Mouse (Mus musculus): ENCODE measurements around the gene Acvrl1. TPM values are rescaled to one million over a fixed set of nuclear protein-coding genes. Genes with fewer than 3 reads are reported as not detected.

Acvrl1 gene
- polyA plus RNA-seq, 1 experiment from 2014 or later = 10.6 TPM

- WGBS = 64% methylated on average over 5 of the region's 5 CpGs
Measured at GRCm38 (mm10) chr15:101164291-101164690, 36.0 kb downstream of the Acvrl1 start.

DNA sequence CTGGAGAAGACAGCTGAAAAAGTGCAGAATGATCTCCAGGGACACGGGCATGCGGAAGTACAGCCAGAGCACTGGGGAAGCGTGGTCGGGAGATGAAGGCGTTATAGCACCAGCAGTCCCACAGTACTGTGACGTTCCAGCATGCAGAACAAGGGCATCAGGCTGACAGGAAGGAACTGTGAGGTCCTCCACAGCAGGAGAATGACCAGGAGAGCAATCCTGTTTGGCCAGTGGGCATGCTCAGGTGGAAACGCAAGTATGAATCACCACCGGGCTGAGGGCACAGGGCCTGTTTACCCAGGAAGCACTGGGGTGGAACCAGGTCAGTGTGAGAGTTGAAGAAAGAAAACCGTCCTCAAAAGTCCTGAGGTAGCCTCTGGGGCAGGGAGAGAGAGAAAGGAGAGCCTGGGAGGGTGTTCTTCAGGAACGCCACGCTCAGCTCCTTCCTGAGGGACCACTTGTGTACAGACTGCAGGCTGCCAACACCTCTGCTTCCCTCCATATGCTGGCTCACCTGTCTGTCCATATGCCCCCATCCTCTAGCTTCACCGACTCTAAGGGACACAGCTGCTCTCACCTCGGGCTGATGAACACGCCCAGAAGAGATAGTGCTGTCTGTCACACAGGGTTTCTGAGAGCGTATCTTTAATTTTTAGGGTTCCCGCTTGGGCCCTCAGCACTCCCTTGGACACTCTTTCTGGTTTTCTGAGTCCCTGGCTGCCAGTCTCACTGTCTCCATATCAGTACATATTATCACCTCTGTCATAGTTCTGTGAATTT lies 37.5 kb downstream of the Acvrl1 start:
- H3K36me3 ChIP-seq (replicated peaks) = no peaks in the 10 kb centered on the region
- WGBS = 72% methylated on average over 16 of the region's 16 CpGs
- H3K27me3 ChIP-seq (replicated peaks; ENCODE audit: low read depth, poor library complexity, severe bottlenecking) = peaks cover 32% of the 10 kb centered on the region
- no peak overlapping the region; the same call in 1 of the 2 replicates for H3K27ac ChIP-seq (replicated peaks)
- DNase-seq (ENCODE audit: low spot score) = no peak
- H3K4me3 ChIP-seq = no peak overlapping the region
- H3K4me1 ChIP-seq = peaks cover 29% of the 10 kb centered on the region
- no peaks in the 10 kb centered on the region for H3K9me3 ChIP-seq

More at GRCm38 (mm10) chr15:101164291-101164690, 36.0 kb downstream of the Acvrl1 start:
- DNase-seq (ENCODE audit: low spot score) = no peak
- no peak overlapping the region for H3K4me3 ChIP-seq
- no peaks in the 10 kb centered on the region for H3K36me3 ChIP-seq (replicated peaks)
- H3K27ac ChIP-seq (replicated peaks) = no peak overlapping the region; the same call in 1 of the 2 replicates
- H3K4me1 ChIP-seq = peaks cover 44% of the 10 kb centered on the region
- peaks cover 34% of the 10 kb centered on the region; the same call in 1 of the 2 replicates for H3K27me3 ChIP-seq (replicated peaks; ENCODE audit: low read depth, poor library complexity, severe bottlenecking)
- no peaks in the 10 kb centered on the region for H3K9me3 ChIP-seq

GRCm38 (mm10) chr15:101167553-101167952 lies 39.2 kb downstream of the Acvrl1 start:
- no peak overlapping the region for H3K27ac ChIP-seq (replicated peaks)
- 78% methylated on average over 11 of the region's 11 CpGs for WGBS
- peaks cover 33% of the 10 kb centered on the region for H3K27me3 ChIP-seq (replicated peaks; ENCODE audit: low read depth, poor library complexity, severe bottlenecking)
- no peak for DNase-seq (ENCODE audit: low spot score)
- H3K4me3 ChIP-seq = no peak overlapping the region
- no peaks in the 10 kb centered on the region for H3K36me3 ChIP-seq (replicated peaks)
- peaks cover 25% of the 10 kb centered on the region for H3K4me1 ChIP-seq
- no peaks in the 10 kb centered on the region for H3K9me3 ChIP-seq

GRCm38 (mm10) chr15:101169910-101170309 lies 41.6 kb downstream of the Acvrl1 start:
- no peak for DNase-seq (ENCODE audit: low spot score)
- Histone ChIP-seq H3K27me3 (replicated peaks; ENCODE audit: low read depth, poor library complexity, severe bottlenecking) (peaks cover 23% of the 10 kb centered on the region), H3K4me1 (peaks cover 14% of the 10 kb centered on the region), H3K36me3 (replicated peaks) (no peaks in the 10 kb centered on the region), H3K9me3 (no peaks in the 10 kb centered on the region), H3K27ac (replicated peaks) (no peak overlapping the region), H3K4me3 (no peak overlapping the region)
- WGBS = 85% methylated on average over 5 of the region's 5 CpGs

DNA sequence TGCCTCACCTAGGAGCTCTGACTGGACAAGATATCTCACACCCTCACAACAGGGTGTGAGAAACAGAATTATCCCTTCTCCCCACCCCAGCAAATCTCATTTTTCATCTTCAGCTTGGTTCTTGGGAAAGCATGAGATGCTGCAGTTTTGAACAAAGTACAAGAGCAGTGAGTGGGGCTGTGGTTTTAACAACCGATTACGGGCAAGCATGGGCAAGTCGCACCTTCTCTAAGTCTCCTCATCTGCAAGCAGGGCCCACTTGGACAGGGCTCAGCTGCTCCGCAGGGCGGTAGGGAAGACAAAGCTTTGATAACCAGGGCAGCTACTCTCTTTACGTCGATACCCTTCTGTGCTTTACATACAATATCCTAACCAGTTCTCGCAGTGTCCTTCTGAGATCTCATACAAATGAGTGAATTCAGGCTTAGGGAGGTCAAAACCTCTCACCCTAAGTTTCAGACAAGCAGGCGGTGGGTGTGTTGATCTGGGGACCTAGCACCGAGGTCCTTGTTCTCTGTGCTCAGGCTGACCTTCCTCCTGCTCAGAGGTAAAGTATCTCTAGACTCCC lies 42.2 kb downstream of the Acvrl1 start:
- H3K4me3 ChIP-seq = no peak overlapping the region
- H3K27me3 ChIP-seq (replicated peaks; ENCODE audit: low read depth, poor library complexity, severe bottlenecking) = peaks cover 20% of the 10 kb centered on the region
- H3K4me1 ChIP-seq = peaks cover 19% of the 10 kb centered on the region
- 80% methylated on average over 10 of the region's 10 CpGs for WGBS
- H3K27ac ChIP-seq (replicated peaks) = no peak overlapping the region
- DNase-seq (ENCODE audit: low spot score) = no peak
- no peaks in the 10 kb centered on the region for H3K36me3 ChIP-seq (replicated peaks)
- H3K9me3 ChIP-seq = no peaks in the 10 kb centered on the region

DNA sequence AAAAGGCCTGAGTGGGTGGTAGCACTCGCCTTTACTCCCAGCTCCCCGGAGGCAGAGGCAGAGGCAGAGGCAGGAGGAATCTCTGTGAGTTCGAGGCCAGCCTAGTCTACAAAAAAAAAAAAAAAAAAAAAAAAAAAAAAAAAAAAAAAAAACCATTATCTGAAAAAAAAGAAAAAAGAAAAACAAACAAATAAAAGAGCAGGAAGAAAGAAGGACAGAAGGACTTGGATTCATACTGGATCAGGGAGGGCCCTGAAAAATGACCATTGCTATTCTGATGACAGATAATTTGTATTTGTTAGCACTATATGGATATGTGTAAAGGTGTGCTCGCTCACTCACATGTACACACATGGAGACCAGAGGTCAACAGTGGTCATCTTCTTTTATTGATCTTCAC lies 43.0 kb downstream of the Acvrl1 start:
- 82% methylated on average over 4 of the region's 4 CpGs for WGBS
- H3K9me3 ChIP-seq = no peaks in the 10 kb centered on the region
- no peaks in the 10 kb centered on the region for H3K36me3 ChIP-seq (replicated peaks)
- DNase-seq (ENCODE audit: low spot score) = no peak
- H3K27me3 ChIP-seq (replicated peaks; ENCODE audit: low read depth, poor library complexity, severe bottlenecking) = peaks cover 17% of the 10 kb centered on the region
- H3K4me3 ChIP-seq = no peak overlapping the region
- peaks cover 20% of the 10 kb centered on the region for H3K4me1 ChIP-seq
- no peak overlapping the region for H3K27ac ChIP-seq (replicated peaks)

DNA sequence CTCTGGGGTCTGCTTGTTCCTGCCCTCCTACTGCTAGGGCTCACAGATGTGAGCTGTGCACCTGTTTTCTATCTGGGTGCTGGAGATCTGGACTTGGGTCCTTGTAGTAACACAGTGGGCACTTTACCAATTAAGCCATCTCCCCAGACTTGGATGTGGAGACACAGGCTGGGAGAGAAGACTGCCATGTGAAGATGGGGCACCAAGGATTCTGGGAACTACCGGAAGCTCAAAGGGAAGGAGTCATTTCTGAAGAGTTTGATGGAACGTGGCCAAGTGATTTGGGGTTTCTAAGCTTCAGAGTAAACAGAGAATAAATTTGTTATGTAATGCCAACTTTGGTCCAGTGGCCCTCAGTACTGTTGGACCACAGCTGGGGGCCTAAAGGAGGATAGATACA lies 43.7 kb downstream of the Acvrl1 start:
- 88% methylated on average over 2 of the region's 2 CpGs for WGBS
- DNase-seq (ENCODE audit: low spot score) = no peak
- H3K27ac ChIP-seq (replicated peaks) = no peak overlapping the region

GRCm38 (mm10) chr15:101173421-101174211 lies 45.3 kb downstream of the Acvrl1 start, which contains the start of gene Acvr1b:
Gene Acvr1b (plus strand): TSS chr15:101174067.
- H3K27ac ChIP-seq (replicated peaks) = peak within 1 kb of the TSS; percentile 97
- peak; percentile 95 for DNase-seq (ENCODE audit: low spot score)
- H3K4me1 ChIP-seq = peaks cover 44% of the 10 kb centered on the region
- no peaks in the 10 kb centered on the region for H3K36me3 ChIP-seq (replicated peaks)
- WGBS = under 1% methylated on average over 82 of the region's 87 CpGs
- peaks cover 17% of the 10 kb centered on the region for H3K27me3 ChIP-seq (replicated peaks; ENCODE audit: low read depth, poor library complexity, severe bottlenecking)
- H3K4me3 ChIP-seq = peak within 1 kb of the TSS; percentile 92
- no peaks in the 10 kb centered on the region for H3K9me3 ChIP-seq

More for the DNA sequence above, 43.7 kb downstream of the Acvrl1 start:
- no peaks in the 10 kb centered on the region for H3K36me3 ChIP-seq (replicated peaks)
- H3K9me3 ChIP-seq = no peaks in the 10 kb centered on the region
- no peak overlapping the region for H3K4me3 ChIP-seq
- H3K4me1 ChIP-seq = peaks cover 28% of the 10 kb centered on the region
- peaks cover 17% of the 10 kb centered on the region for H3K27me3 ChIP-seq (replicated peaks; ENCODE audit: low read depth, poor library complexity, severe bottlenecking)

DNA sequence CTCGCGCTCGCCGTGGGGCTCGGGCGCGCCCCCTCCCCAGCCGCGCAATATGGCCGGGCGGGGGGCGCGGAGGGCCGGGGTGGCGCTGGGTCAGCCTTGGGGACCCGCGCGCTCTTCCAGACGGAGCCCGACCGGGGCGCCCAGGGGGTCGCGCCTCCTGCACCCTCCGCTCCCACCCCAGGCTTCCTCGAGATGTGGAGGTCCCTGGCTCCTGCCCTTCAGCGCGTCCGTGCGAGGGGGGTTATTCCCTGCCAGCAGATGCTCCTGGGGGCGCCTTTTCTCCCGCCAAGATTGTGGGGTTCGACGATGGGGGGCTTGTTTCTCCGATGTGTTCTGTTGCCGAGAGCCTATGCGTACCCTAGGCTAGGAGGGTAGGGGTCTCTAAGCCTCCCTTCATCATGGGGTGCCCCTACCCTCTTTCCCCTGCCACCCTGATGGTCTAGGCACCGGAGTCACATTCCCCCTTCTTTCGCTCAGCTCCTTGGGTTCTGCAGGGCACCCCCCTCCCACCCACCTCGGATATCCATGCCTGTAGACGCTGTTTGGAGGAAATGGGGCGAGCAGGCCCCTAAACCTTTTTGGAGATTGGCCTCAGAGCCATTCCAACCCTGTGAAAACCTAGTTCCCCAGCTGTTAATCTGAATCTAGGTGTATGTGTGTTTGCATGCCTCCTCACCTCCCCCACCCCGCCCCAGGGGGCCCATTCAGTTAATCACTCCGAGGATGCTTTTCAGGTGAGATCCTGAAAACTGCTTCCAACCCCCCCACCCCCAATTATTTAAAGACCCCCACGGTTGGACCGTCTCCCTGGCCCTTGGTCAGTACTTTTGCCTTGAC lies 46.2 kb downstream of the Acvrl1 start:
- H3K4me1 ChIP-seq = peaks cover 49% of the 10 kb centered on the region
- peak overlapping the region; percentile 92 for H3K4me3 ChIP-seq
- no peaks in the 10 kb centered on the region for H3K9me3 ChIP-seq
- peak overlapping the region; percentile 97 for H3K27ac ChIP-seq (replicated peaks)
- H3K27me3 ChIP-seq (replicated peaks; ENCODE audit: low read depth, poor library complexity, severe bottlenecking) = peaks cover 14% of the 10 kb centered on the region
- peak; percentile 29 for DNase-seq (ENCODE audit: low spot score)
- under 1% methylated on average over 46 of the region's 46 CpGs for WGBS
- no peaks in the 10 kb centered on the region for H3K36me3 ChIP-seq (replicated peaks)

- no peaks in the 10 kb centered on the region for H3K9me3 ChIP-seq
- H3K27ac ChIP-seq (replicated peaks) = peak overlapping the region; percentile 97
- peaks cover 52% of the 10 kb centered on the region for H3K4me1 ChIP-seq
- peaks cover 14% of the 10 kb centered on the region for H3K27me3 ChIP-seq (replicated peaks; ENCODE audit: low read depth, poor library complexity, severe bottlenecking)
- no peaks in the 10 kb centered on the region for H3K36me3 ChIP-seq (replicated peaks)
- WGBS = 18% methylated on average over 5 of the region's 5 CpGs
- peak; percentile 39 for DNase-seq (ENCODE audit: low spot score)
- peak overlapping the region; percentile 92 for H3K4me3 ChIP-seq
Measured at GRCm38 (mm10) chr15:101175131-101175460, 46.8 kb downstream of the Acvrl1 start.

- DNase-seq (ENCODE audit: low spot score) = peak; percentile 54
- WGBS = 35% methylated on average over 17 of the region's 17 CpGs
- H3K4me1 ChIP-seq = peaks cover 58% of the 10 kb centered on the region
- H3K27ac ChIP-seq (replicated peaks) = peak overlapping the region; percentile 97
- peak overlapping the region; percentile 92 for H3K4me3 ChIP-seq
- H3K9me3 ChIP-seq = no peaks in the 10 kb centered on the region
- peaks cover 14% of the 10 kb centered on the region for H3K27me3 ChIP-seq (replicated peaks; ENCODE audit: low read depth, poor library complexity, severe bottlenecking)
- H3K36me3 ChIP-seq (replicated peaks) = no peaks in the 10 kb centered on the region
Measured at GRCm38 (mm10) chr15:101175613-101176283, 47.4 kb downstream of the Acvrl1 start.

Data from embryonic facial prominence, embryonic 10.5 days (tissue).